Mouse (Mus musculus) hindbrain, embryonic 12.5 days (tissue): ENCODE measurements around the gene Zcchc10. TPM values are rescaled to one million over a fixed set of nuclear protein-coding genes. Genes with fewer than 3 reads are reported as not detected.
A peak's percentile ranks its signal among the peaks of the same experiment; 100 is the strongest.
"Not testable (repeated sequence)": the region's sequence is repeated elsewhere in the genome, so short reads cannot be mapped to it uniquely, and the experiment has no call there.

Experiments used
- ATAC-seq: fragments of 200-750 bp; cut with Nextera tagmentation; 2 replicates; pipeline ENCODE4 v1.8.0; 2017; ENCODE audit warnings: moderate TSS enrichment; ENCODE audit not compliant: low FRiP score
- H3K27ac ChIP-seq: fragments of 300-500 bp; sonication (generic); 2 replicates; pipeline ENCODE4 v1.5.1; 2016; ENCODE audit warnings: mild to moderate bottlenecking
- H3K27me3 ChIP-seq: fragments of 300-500 bp; sonication (generic); 2 replicates; pipeline ENCODE4 v1.6.1; 2016; ENCODE audit warnings: mild to moderate bottlenecking
- H3K36me3 ChIP-seq: fragments of 300-500 bp; sonication (generic); 2 replicates; pipeline ENCODE4 v1.6.1; 2016; ENCODE audit warnings: mild to moderate bottlenecking
- H3K4me1 ChIP-seq: fragments of 300-500 bp; sonication (generic); 2 replicates; pipeline ENCODE4 v1.6.1; 2016
- H3K4me2 ChIP-seq: fragments of 300-500 bp; sonication (generic); replicated peaks from 2 replicates; pipeline ENCODE4 v1.6.1; 2016; ENCODE audit warnings: mild to moderate bottlenecking
- H3K4me3 ChIP-seq: fragments of 300-500 bp; sonication (generic); 2 replicates; pipeline ENCODE4 v1.5.1; 2016; ENCODE audit warnings: mild to moderate bottlenecking
- H3K9ac ChIP-seq: fragments of 300-500 bp; sonication (generic); 2 replicates; pipeline ENCODE4 v1.6.1; 2016; ENCODE audit warnings: mild to moderate bottlenecking, moderate library complexity
- H3K9me3 ChIP-seq: fragments of 300-500 bp; sonication (generic); replicated peaks from 2 replicates; pipeline ENCODE4 v1.6.1; 2016; ENCODE audit warnings: mild to moderate bottlenecking
- WGBS: fragments of 180-500 bp; shearing (Covaris S2); methylation state at CpG from one replicate; pipeline ENCODE4 v1.1.7; 2016; 5-methylcytosine and 5-hydroxymethylcytosine counted together
- polyA plus RNA-seq: library from polyadenylated mRNA; unstranded; fragments of >200 nt; fragmentation: Nextera tagmentation; extraction: Ambion mirVana; gene quantifications from 2 replicates; pipeline ENCODE4 v1.2.1, GENCODE M21; 2016

The Zcchc10 gene
- polyA plus RNA-seq = 17.4 and 18.4 TPM in 2 replicates

GRCm38 (mm10) chr11:53324512-53324968 lies at the start of gene Zcchc10:
Gene Zcchc10, plus strand, starts transcription at chr11:53324679.
- peak within 1 kb of the TSS; percentile 75 for H3K27ac ChIP-seq

GRCm38 (mm10) chr11:53275358-53275757 lies 49.1 kb upstream of the Zcchc10 start:
- Histone ChIP-seq H3K27ac (no peak overlapping the region), H3K9ac (no peak overlapping the region), H3K4me1 (no peaks in the 10 kb centered on the region), H3K36me3 (peaks cover 63% of the 10 kb centered on the region), H3K9me3 (no peaks in the 10 kb centered on the region), H3K4me3 (no peak overlapping the region), H3K27me3 (no peaks in the 10 kb centered on the region), H3K4me2 (no peak overlapping the region)
- no peak for ATAC-seq
- WGBS = 98% methylated on average over 3 of the region's 3 CpGs

More at GRCm38 (mm10) chr11:53324512-53324968, at the start of gene Zcchc10:
- peak within 1 kb of the TSS; percentile 80 for H3K9ac ChIP-seq
- no peaks in the 10 kb centered on the region for H3K27me3 ChIP-seq
- ATAC-seq = peak; percentile 91
- H3K36me3 ChIP-seq = peaks cover 22% of the 10 kb centered on the region
- H3K9me3 ChIP-seq = no peaks in the 10 kb centered on the region
- under 1% methylated on average over 21 of the region's 21 CpGs for WGBS
- peaks cover 10% of the 10 kb centered on the region for H3K4me1 ChIP-seq
- H3K4me3 ChIP-seq = peak within 1 kb of the TSS; percentile 72
- peak within 1 kb of the TSS; percentile 67 for H3K4me2 ChIP-seq

- peaks cover 57% of the 10 kb centered on the region for H3K36me3 ChIP-seq
- 90% methylated on average over 4 of the region's 4 CpGs for WGBS
- no peak overlapping the region for H3K27ac ChIP-seq
- no peak overlapping the region for H3K9ac ChIP-seq
- no peak for ATAC-seq
- H3K4me1 ChIP-seq = no peaks in the 10 kb centered on the region
- no peak overlapping the region for H3K4me3 ChIP-seq
- no peaks in the 10 kb centered on the region for H3K9me3 ChIP-seq
- no peaks in the 10 kb centered on the region for H3K27me3 ChIP-seq
- H3K4me2 ChIP-seq = no peak overlapping the region
Measured at GRCm38 (mm10) chr11:53278411-53278810, 46.1 kb upstream of the Zcchc10 start.

GRCm38 (mm10) chr11:53285885-53286284 lies 38.6 kb upstream of the Zcchc10 start:
- H3K4me3 ChIP-seq = no peak overlapping the region
- H3K27me3 ChIP-seq = no peaks in the 10 kb centered on the region
- WGBS = 93% methylated on average over 6 of the region's 6 CpGs
- no peak overlapping the region for H3K27ac ChIP-seq
- H3K4me2 ChIP-seq = no peak overlapping the region
- ATAC-seq = no peak
- no peaks in the 10 kb centered on the region for H3K4me1 ChIP-seq
- H3K9me3 ChIP-seq = no peaks in the 10 kb centered on the region
- H3K36me3 ChIP-seq = peaks cover 81% of the 10 kb centered on the region
- no peak overlapping the region for H3K9ac ChIP-seq

GRCm38 (mm10) chr11:53290187-53290586 lies 34.3 kb upstream of the Zcchc10 start:
- H3K27me3 ChIP-seq, H3K4me2 ChIP-seq, H3K4me1 ChIP-seq, H3K9me3 ChIP-seq, ATAC-seq, H3K9ac ChIP-seq, H3K27ac ChIP-seq, H3K4me3 ChIP-seq: not testable (repeated sequence)
- peaks cover 58% of the 10 kb centered on the region for H3K36me3 ChIP-seq
- WGBS = 91% methylated on average over 2 of the region's 2 CpGs

- 94% methylated on average over 11 of the region's 11 CpGs for WGBS
- no peaks in the 10 kb centered on the region for H3K27me3 ChIP-seq
- H3K36me3 ChIP-seq = peaks cover 52% of the 10 kb centered on the region
- no peak overlapping the region for H3K4me3 ChIP-seq
- H3K9me3 ChIP-seq = no peaks in the 10 kb centered on the region
- no peak for ATAC-seq
- H3K9ac ChIP-seq = no peak overlapping the region
- no peak overlapping the region for H3K4me2 ChIP-seq
- H3K27ac ChIP-seq = no peak overlapping the region
- H3K4me1 ChIP-seq = no peaks in the 10 kb centered on the region
Measured at GRCm38 (mm10) chr11:53290871-53291270, 33.6 kb upstream of the Zcchc10 start.

- H3K27me3 ChIP-seq = no peaks in the 10 kb centered on the region
- 91% methylated on average over 5 of the region's 5 CpGs for WGBS
- H3K9ac ChIP-seq = no peak overlapping the region
- H3K4me2 ChIP-seq = no peak overlapping the region
- no peak overlapping the region for H3K27ac ChIP-seq
- H3K4me3 ChIP-seq = no peak overlapping the region
- H3K9me3 ChIP-seq = no peaks in the 10 kb centered on the region
- H3K36me3 ChIP-seq = peaks cover 19% of the 10 kb centered on the region
- no peak for ATAC-seq
- H3K4me1 ChIP-seq = peaks cover 19% of the 10 kb centered on the region
Measured at GRCm38 (mm10) chr11:53294441-53294840, 30.0 kb upstream of the Zcchc10 start.

GRCm38 (mm10) chr11:53296880-53297279 lies 27.6 kb upstream of the Zcchc10 start:
- Histone ChIP-seq H3K9me3 (no peaks in the 10 kb centered on the region), H3K4me2 (no peak overlapping the region), H3K4me3 (no peak overlapping the region), H3K36me3 (peaks cover 4% of the 10 kb centered on the region), H3K9ac (no peak overlapping the region), H3K4me1 (peaks cover 28% of the 10 kb centered on the region), H3K27me3 (no peaks in the 10 kb centered on the region), H3K27ac (no peak overlapping the region)
- 91% methylated on average over 4 of the region's 4 CpGs for WGBS
- no peak for ATAC-seq

GRCm38 (mm10) chr11:53297947-53298860 lies 26.3 kb upstream of the Zcchc10 start:
- Histone ChIP-seq H3K9me3 (no peaks in the 10 kb centered on the region), H3K9ac (0 out of 2 replicates have a peak overlapping the region, but pooled peaks have one; percentile 92), H3K4me1 (peaks cover 28% of the 10 kb centered on the region), H3K36me3 (0 out of 2 replicates have a peak, but pooled peaks cover 3% of the 10 kb centered on the region), H3K4me3 (no peak overlapping the region), H3K27me3 (no peaks in the 10 kb centered on the region), H3K27ac (no peak overlapping the region), H3K4me2 (peak overlapping the region; percentile 78)
- 88% methylated on average over 7 of the region's 7 CpGs for WGBS
- ATAC-seq = no peak

- no peaks in the 10 kb centered on the region for H3K27me3 ChIP-seq
- 0 out of 2 replicates have a peak, but pooled peaks cover 3% of the 10 kb centered on the region for H3K36me3 ChIP-seq
- WGBS = 1% methylated on average over 78 of the region's 80 CpGs
- peak overlapping the region; percentile 78 for H3K4me2 ChIP-seq
- H3K9ac ChIP-seq = peak overlapping the region; percentile 92
- peak overlapping the region; percentile 100 for H3K4me3 ChIP-seq
- peak; percentile 83 for ATAC-seq
- H3K9me3 ChIP-seq = no peaks in the 10 kb centered on the region
- H3K4me1 ChIP-seq = peaks cover 28% of the 10 kb centered on the region
- peak overlapping the region; percentile 96 for H3K27ac ChIP-seq
Measured at GRCm38 (mm10) chr11:53299551-53300329, 24.7 kb upstream of the Zcchc10 start.

GRCm38 (mm10) chr11:53300330-53301166 lies 23.9 kb upstream of the Zcchc10 start, which contains the start of gene Hspa4:
Gene Hspa4, minus strand, starts transcription at chr11:53300457.
- H3K4me2 ChIP-seq = peak within 1 kb of the TSS; percentile 78
- H3K9me3 ChIP-seq = no peaks in the 10 kb centered on the region
- H3K27me3 ChIP-seq = no peaks in the 10 kb centered on the region
- peak within 1 kb of the TSS; percentile 92 for H3K9ac ChIP-seq
- H3K27ac ChIP-seq = peak within 1 kb of the TSS; percentile 96
- peak within 1 kb of the TSS; percentile 100 for H3K4me3 ChIP-seq
- WGBS = under 1% methylated on average over 58 of the region's 58 CpGs
- peaks cover 28% of the 10 kb centered on the region for H3K4me1 ChIP-seq
- ATAC-seq = peak; percentile 98
- H3K36me3 ChIP-seq = 0 out of 2 replicates have a peak, but pooled peaks cover 3% of the 10 kb centered on the region
